Mouse (Mus musculus) cerebellum, adult (tissue): ENCODE measurements around the gene Wbp2nl.
A peak's percentile ranks its signal among the peaks of the same experiment; 100 is the strongest.
"Not testable (repeated sequence)": the region's sequence is repeated elsewhere in the genome, so short reads cannot be mapped to it uniquely, and the experiment has no call there.

Source experiments
- ATAC-seq: cut with Nextera tagmentation; 2 replicates; pipeline ENCODE4 v1.9.2; 2017; ENCODE audit warnings: mild to moderate bottlenecking, moderate library complexity, mixed read lengths; ENCODE audit not compliant: insufficient number of reproducible peaks, low FRiP score, low TSS enrichment

The Wbp2nl gene

GRCm38 (mm10) chr15:82346580-82347302 is 48.0 kb downstream of the Wbp2nl start:
- no peak for ATAC-seq

DNA sequence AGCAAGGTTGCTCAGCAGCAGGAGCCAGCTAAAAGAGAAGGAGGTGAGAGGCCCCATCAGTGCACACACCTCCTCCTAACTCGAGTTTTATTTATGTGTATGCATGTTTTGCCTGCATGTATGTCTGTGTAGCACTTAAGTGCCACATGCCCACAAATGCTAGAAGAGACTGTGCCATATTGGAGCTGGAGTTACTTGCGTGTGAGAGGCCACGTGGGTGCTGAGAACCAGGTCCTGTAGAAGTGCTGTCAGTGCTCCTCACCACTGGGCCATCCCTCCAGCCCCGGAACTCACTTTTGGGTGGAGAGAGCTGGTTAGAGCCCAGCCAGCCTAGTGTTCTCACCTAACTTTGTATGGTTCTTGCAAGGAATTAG is 48.5 kb downstream of the Wbp2nl start:
- no peak for ATAC-seq

DNA sequence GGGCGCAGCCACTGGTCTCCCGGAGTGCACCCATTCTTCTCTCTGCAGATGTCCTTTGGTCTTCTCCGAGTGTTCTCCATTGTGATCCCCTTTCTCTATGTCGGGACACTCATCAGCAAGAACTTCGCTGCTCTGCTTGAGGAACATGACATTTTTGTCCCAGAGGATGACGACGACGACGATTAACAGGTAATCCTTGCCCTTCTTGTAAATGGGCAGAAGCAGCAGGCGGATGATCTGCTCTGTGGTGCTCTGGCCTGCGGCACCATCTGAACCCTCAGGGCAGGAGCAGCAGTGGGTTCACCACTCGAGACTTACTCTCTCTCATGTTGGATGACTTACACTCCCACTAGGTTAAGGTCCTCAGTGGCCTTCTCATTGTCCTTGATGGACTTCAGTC is 49.1 kb downstream of the Wbp2nl start:
- ATAC-seq, result no peak

DNA sequence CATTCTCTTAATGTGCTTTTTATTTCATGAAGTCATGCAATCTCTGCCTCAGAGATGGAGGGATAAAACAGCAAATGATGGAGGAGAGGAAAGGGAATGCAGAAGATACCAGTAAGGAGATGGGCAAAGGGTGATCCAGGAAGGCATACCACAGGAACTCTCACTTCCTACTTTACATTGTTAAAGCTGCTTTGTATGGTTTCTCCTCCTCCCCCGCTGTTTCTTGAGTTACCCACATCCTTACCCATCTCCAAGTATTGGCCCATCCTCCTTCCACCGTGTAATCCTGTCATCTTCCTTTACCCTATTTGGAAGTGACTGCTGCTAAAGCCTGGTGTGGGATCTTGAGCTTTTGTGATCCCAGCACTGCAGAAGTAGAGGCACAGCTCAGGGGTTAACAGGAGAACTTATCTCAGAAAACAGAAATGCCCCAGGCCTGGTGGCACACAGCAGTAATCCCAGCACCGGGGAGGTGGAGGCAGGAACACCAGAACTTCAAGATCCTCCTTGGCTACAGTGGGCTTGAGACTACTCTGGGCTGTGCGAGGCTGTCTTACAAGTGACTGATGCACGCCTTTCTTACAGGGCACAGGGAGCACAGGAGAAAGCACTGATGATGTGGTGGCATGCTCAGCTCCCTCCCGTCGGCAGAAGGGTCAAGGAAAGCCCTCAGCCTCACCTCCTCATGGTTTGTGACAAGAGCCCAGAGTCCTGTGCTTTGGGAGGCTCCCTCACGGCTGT is 49.7 kb downstream of the Wbp2nl start:
- no peak for ATAC-seq

GRCm38 (mm10) chr15:82348999-82349341 is 50.2 kb downstream of the Wbp2nl start:
- no peak for ATAC-seq

DNA sequence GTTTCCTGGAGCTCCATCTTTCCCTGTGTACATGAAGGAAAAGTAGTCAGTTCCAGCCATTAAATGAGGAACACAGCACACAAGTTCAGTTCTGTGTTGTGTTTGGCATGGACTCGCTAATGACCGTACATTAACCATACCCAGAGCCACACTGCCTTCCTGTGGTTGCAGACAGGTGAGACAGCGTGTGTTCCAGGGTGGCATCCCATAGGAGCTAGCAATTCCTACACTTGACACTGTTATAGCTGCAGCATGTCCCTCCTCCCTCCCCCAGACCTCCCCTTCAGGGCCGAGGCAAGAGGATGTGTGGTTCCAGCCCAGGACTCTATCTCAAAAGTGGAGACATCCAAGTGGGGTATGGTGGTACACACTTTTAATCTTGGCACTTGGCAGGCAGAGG is 51.6 kb downstream of the Wbp2nl start:
- ATAC-seq, result no peak

DNA sequence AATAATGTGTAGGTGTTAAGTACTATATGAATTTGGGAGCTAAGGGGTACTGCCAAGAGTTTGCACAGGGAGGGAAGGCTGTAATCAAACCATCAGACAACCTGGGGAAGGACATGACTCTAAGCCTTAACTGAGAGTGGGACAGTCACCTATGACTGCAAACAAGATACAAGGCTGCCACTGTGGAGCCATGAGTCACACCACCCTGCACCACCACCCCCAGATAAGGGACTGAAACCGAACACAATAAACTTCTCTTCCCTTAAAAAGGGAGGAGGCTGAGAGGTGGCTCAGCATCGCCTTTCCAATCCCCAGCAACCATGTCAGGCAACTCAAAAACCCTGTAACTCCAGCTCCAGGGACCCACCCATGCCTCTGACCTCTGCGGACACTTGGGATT is 52.7 kb downstream of the Wbp2nl start:
- ATAC-seq, result no peak

DNA sequence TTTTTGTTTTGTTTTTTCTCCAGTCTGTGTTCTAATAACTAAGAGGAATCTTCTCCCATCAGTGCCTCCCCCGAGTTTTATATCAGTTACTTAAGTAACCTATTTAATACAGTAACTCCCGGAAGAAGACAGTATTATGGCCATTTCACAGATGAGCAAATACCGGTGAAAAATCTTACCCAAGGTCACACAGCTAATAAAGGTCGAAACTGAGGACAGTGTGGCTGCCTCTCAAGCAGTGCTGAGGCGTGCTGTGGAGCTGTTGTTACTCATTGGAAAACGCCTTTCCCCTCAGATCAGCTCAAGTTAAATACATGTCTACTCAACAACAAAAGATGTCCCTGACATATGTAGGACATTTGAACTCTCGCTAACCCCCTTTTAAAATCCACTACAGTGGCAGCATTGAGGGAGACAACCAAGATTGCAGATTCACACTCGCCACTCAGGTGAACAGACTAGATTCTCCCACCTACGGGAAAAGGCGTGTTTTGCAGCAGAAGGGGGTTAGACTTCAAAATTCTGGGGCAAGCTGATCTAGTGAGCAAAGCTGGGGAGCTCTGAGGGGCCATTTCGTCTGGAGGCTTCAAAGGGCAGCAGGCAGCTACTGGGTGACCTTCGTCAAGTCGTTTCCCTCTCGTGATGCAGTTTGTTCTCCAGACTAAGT is 54.5 kb downstream of the Wbp2nl start:
- no peak for ATAC-seq

DNA sequence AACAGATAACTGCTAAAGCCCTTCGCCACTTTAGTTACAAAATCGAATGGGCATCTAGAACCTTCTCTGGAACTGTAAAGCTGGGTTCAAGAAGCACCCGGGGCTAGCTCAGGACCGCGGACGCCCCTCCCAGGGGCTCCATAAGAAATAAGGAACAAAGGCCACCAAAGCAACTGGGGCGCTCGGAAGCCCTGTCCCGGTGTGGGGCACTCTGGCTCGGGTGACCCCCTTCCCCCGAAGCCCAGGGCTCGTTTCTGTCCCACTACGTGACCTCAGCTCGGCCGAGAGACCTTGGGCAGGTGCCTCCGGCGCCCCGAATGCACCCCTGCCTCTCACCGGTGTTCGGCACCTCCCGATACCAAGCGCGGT is 55.0 kb downstream of the Wbp2nl start:
- ATAC-seq, result peak; percentile 24; the same call in 1 of the 2 replicates

DNA sequence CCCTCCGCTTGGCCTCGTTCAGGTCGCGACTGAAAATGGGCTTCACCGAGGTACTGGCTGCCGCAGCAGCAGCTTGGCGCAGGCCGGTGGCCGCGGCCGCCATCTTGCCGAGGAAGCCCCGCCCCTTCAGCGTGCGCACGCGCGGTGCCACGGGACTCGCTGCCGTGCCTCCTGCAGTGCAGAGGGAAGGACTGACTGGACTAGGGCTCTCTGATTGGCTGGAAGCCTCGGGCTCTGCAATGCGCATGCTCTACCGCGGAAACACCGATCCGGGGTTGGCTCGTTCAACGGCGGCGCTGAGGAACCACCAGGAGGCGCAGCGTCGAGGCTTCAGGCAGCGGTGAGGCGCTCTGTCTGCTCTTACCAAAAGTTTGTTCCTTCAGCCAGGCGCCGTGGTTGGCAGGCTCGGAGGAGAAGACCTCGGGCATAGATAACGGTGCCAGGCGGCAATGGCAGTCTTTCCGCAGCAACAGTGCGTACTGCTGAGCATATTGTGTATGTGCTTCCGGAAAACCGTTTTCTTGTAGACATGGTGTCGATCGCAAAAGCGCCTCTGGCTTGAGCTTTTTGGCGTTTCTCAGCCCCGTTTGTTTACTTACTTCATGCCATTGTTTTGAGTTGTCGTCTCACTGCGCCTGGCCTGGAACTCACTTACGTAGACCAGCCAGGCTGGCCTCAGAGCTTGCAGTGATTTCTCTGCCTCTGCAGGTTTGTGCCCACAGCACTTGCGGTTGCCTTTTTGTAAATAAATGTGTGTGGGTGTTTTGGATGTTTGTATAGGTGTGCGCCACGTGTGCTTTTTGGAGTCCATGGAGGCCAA is 55.6 kb downstream of the Wbp2nl start, which contains the start of gene Ndufa6:
Gene Ndufa6, minus strand, starts transcription at position 197 of the 820 bp plus-strand sequence.
- peak; percentile 98 for ATAC-seq

DNA sequence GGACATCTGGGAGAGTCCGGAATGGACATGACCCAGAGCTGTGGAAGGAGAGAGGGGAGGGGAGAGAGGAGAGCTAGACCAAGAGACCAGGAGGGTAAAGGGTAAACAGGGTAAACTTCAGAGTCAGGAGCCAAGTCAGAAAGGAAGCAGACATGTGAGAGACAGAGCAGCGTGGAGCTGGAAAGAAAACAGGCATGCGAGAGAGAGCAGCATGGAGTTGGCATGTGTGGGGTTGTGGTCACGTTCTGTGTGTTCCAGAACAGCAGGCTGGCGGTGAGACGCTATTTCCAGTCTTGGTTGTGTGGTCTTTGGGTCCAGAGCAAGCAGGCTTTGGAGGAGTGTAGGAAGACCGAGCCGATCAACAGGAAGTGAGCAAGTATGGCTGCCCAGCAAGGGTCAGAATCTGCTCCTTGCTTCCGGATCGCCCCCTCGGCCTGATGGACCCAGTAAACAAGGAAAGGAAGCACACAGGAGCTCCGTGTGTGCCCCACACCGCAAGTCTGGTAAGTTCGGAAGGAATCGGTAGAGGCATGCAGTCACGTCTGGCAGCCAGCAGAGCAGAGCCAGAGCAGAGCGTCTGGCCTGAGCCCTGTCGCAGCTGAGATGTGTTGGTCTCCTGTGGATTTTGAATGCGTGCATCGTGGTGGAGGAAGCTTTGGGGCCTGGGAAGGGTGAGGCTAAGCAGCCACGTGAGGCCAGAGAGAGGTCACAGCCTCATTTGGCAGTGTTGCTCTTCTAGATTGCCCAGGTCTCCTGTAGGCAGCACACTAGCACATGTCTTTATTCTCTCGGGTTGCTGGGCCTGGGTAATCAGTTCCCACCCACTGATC is 59.9 kb downstream of the Wbp2nl start:
- ATAC-seq, result no peak

- no peak for ATAC-seq
Observed at GRCm38 (mm10) chr15:82361459-82362018, 62.8 kb downstream of the Wbp2nl start.

GRCm38 (mm10) chr15:82362234-82362633 is 63.5 kb downstream of the Wbp2nl start:
- ATAC-seq, result no peak

GRCm38 (mm10) chr15:82363801-82364200 is 65.0 kb downstream of the Wbp2nl start:
- ATAC-seq, result not testable (repeated sequence)
